Mouse (Mus musculus) thymus, adult 2 months (tissue): ENCODE results near the gene Smc3.

Source experiments
- CTCF ChIP-seq: fragments of 200-500 bp; IDR thresholded peaks from 2 replicates; pipeline ENCODE4 v1.5.1; 2012; ENCODE audit warnings: mild to moderate bottlenecking, control low read depth, low read length, moderate library complexity, borderline replicate concordance; ENCODE audit not compliant: control insufficient read depth, poor library complexity, insufficient read depth; ENCODE audit errors: extremely low read depth
- POLR2A ChIP-seq: fragments of 200-500 bp; IDR thresholded peaks from 2 replicates; pipeline ENCODE4 v1.6.1; 2012; ENCODE audit warnings: mild to moderate bottlenecking, low read length, control low read depth, moderate library complexity; ENCODE audit not compliant: control insufficient read depth, poor library complexity, insufficient read depth; ENCODE audit errors: extremely low read depth

GRCm38 (mm10) chr19:53648802-53649236 is 48.6 kb downstream of the Smc3 start:
- TF ChIP-seq POLR2A = no peak
- TF ChIP-seq CTCF = peak; percentile 36; the same call in 1 of the 2 replicates
